Mouse (Mus musculus): Measurements from ENCODE around the gene AC109138.7. TPM values are rescaled to one million over a fixed set of nuclear protein-coding genes. Genes with fewer than 3 reads are reported as not detected.
A peak's percentile ranks its signal among the peaks of the same experiment; 100 is the strongest.

Gene AC109138.7
- total and polyA plus RNA-seq, 2 experiments from 2014 or later, result not detected

DNA sequence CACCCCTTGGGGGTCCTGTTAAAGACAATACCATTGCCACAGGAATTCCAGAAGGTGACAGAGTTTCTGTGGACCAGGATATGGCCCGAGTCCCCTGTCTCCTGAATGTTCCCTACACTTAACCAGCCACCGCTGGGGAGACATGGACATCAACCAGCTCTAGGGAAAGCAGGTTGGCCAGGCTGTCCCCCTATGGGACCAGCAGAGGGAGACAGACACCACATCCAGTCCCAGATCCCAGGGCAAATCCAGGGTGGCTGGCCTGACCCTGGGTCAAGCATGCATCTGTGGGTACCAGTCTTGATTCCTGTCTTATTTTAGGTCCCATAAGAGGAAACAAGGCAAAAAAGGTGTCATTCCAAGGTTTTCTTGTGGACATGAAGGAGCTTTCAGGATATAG lies 7.2 kb upstream of the AC109138.7 start:
- H3K9ac ChIP-seq (replicated peaks; ENCODE audit: low read length), result no peak overlapping the region
- DNase-seq (ENCODE audit: low spot score), result peak; percentile 77
- ATAC-seq, result peak; percentile 62; the same call in 1 of the 2 replicates
- no peak overlapping the region for H3K27ac ChIP-seq
- H3K36me3 ChIP-seq (ENCODE audit: insufficient read depth, low read length), result no peaks in the 10 kb centered on the region
- H3K4me1 ChIP-seq (ENCODE audit: insufficient read depth, low read length), result peaks cover 5% of the 10 kb centered on the region; the same call in 1 of the 2 replicates
- 4% methylated on average over 2 of the region's 2 CpGs for WGBS
- H3K4me3 ChIP-seq (ENCODE audit: low read length), result no peak overlapping the region
- TF ChIP-seq CTCF (IDR thresholded peaks at IDR 0.05; ENCODE audit: low read depth), result peak; percentile 96
- 0 out of 2 replicates have a peak, but pooled peaks cover 3% of the 10 kb centered on the region for H3K27me3 ChIP-seq (ENCODE audit: insufficient read depth, low read length)
- H3K9me3 ChIP-seq (ENCODE audit: low read length), result no peaks in the 10 kb centered on the region
- H3K4me2 ChIP-seq (ENCODE audit: low read depth, low read length), result no peak overlapping the region

DNA sequence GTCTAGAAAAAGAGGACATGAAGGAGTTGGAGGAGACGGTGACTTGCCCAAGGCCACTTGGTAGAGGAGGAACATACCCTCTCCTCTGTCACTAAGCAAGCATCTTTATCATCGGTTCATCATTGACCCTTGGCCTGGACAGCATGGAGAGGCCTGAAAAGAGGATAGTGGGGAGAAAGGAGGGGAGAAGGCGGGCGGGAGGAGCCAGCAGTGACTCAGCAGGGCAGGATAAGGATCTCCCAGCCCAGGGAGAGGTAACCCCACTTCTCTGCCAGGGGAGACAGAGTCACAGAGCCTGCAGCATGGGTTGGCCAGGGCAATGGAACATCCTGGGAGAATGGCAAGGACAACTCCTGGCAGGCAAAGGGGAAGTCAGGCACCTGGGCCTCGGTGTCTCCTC lies 5.6 kb upstream of the AC109138.7 start:
- WGBS, result 75% methylated on average over 5 of the region's 5 CpGs
- TF ChIP-seq CTCF (IDR thresholded peaks at IDR 0.05; ENCODE audit: low read depth), result no peak
- ATAC-seq, result no peak
- no peak for DNase-seq (ENCODE audit: low spot score)
- peaks cover 5% of the 10 kb centered on the region; the same call in 1 of the 2 replicates for H3K27me3 ChIP-seq (ENCODE audit: insufficient read depth, low read length)
- no peak overlapping the region for H3K9ac ChIP-seq (replicated peaks; ENCODE audit: low read length)
- no peaks in the 10 kb centered on the region for H3K9me3 ChIP-seq (ENCODE audit: low read length)
- H3K4me2 ChIP-seq (ENCODE audit: low read depth, low read length), result no peak overlapping the region
- no peaks in the 10 kb centered on the region for H3K36me3 ChIP-seq (ENCODE audit: insufficient read depth, low read length)
- H3K27ac ChIP-seq, result no peak overlapping the region
- no peak overlapping the region for H3K4me3 ChIP-seq (ENCODE audit: low read length)
- H3K4me1 ChIP-seq (ENCODE audit: insufficient read depth, low read length), result no peaks in the 10 kb centered on the region

DNA sequence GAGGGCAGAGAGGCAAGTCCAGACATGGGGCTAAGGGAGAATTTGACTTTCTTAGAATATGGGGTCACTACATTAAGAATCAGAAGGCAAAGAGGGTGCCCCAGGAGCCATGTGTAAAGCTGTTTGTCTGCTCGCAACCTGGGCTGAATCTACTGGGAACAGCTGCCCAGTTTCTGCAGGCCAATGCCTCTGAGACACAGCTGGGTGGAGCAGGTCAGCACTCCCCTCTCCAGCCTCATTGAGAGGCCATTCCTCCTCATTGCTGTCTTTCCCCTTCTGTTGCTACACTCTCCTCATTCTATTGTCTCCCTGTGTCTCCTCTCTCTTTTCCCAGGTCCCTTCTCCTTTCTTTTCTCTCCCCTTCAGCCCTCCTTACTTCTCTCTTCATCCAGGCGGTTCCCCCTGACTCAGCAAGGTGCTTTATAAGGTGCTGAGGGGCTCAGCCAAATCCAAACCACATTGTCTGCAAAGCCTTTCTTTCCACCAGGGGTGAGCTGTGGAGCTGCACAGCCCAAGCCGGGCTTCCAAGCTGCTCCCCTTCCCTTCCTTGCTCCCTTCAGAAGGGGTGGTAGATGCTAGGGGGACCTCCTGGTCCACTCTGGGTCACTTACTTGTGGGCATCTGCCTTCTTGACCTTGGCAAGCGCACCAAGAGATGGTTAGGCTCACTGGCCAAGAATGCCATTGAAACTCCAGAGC lies 2.1 kb upstream of the AC109138.7 start:
- 35% methylated on average over 4 of the region's 4 CpGs for WGBS
- H3K27me3 ChIP-seq (ENCODE audit: insufficient read depth, low read length), result peaks cover 12% of the 10 kb centered on the region
- no peak for ATAC-seq

DNA sequence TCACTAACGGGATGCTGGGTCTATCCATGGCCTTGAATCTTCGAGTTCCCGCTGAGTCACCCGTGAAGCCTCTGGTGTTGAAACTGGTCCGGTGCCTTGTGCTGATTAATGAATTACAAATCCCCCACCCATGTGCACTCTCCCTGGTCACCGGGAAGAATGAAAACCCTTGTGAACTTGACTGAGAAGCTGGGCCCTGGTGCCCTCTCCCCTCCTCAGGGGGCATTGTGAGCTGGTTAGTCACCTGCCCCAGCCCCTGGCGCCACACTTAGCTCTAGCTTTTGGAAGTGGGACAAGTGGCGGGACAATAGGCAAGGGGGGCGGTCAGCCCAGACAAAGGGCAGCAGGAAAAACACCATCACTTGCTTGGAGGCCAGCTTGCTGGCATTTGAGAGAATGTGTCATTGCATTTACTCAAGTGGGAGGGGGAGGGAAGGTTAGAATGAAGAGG lies 608 bp upstream of the AC109138.7 start:
- Histone ChIP-seq H3K36me3 (ENCODE audit: insufficient read depth, low read length) (no peaks in the 10 kb centered on the region), H3K4me2 (ENCODE audit: low read depth, low read length) (peak overlapping the region; percentile 87; the same call in 1 of the 2 replicates), H3K27me3 (ENCODE audit: insufficient read depth, low read length) (peaks cover 12% of the 10 kb centered on the region), H3K4me1 (ENCODE audit: insufficient read depth, low read length) (peaks cover 16% of the 10 kb centered on the region; the same call in 1 of the 2 replicates), H3K9ac (replicated peaks; ENCODE audit: low read length) (no peak overlapping the region), H3K27ac (no peak overlapping the region), H3K4me3 (ENCODE audit: low read length) (peak overlapping the region; percentile 52; the same call in 1 of the 2 replicates), H3K9me3 (ENCODE audit: low read length) (no peaks in the 10 kb centered on the region)
- 8% methylated on average over 9 of the region's 9 CpGs for WGBS
- TF ChIP-seq CTCF (IDR thresholded peaks at IDR 0.05; ENCODE audit: low read depth), result no peak
- DNase-seq (ENCODE audit: low spot score) (no peak), ATAC-seq (0 out of 2 replicates have a peak, but pooled peaks have one; percentile 22)

More for the DNA sequence above, 2.1 kb upstream of the AC109138.7 start:
- H3K4me2 ChIP-seq (ENCODE audit: low read depth, low read length), result no peak overlapping the region
- DNase-seq (ENCODE audit: low spot score), result no peak
- TF ChIP-seq CTCF (IDR thresholded peaks at IDR 0.05; ENCODE audit: low read depth), result no peak
- H3K36me3 ChIP-seq (ENCODE audit: insufficient read depth, low read length), result no peaks in the 10 kb centered on the region
- no peak overlapping the region for H3K4me3 ChIP-seq (ENCODE audit: low read length)
- peaks cover 16% of the 10 kb centered on the region; the same call in 1 of the 2 replicates for H3K4me1 ChIP-seq (ENCODE audit: insufficient read depth, low read length)
- H3K9ac ChIP-seq (replicated peaks; ENCODE audit: low read length), result no peak overlapping the region
- no peaks in the 10 kb centered on the region for H3K9me3 ChIP-seq (ENCODE audit: low read length)
- no peak overlapping the region for H3K27ac ChIP-seq

DNA sequence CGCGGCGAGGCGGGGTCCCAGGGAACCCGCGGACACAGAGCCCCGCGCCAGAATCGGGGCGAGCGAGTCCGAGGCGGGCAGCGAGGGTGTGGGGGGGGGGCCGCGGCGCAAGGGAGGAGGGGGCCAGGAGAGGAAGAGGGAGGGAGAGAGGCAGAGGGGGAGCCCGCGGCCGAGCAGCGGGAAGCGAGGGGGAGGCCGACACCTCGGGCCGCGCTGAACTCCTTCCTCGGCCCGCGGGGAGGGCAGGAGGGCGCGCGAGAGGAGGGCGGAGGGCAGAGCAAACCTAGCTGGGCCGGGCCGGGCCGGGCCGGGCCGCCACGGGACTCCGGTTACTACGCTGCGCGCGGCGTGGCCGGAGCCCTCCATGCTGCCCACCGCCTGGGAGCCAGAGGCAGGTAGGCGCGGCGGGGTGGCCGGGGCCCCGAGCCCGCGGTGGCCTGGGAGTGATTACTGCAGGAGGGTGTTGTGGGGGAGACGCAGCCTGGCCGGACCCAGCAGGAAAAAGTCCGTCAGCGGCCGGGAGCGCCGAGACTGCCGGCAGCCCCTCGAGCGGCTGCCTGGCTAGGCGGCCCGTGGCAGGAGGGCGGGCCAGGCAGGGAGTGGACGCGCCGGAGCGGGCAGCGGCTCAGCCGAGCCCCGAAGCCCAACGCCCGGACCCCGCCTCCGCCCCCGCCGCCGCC lies 754 bp downstream of the AC109138.7 start:
- TF ChIP-seq CTCF (IDR thresholded peaks at IDR 0.05; ENCODE audit: low read depth), result no peak
- peaks cover 12% of the 10 kb centered on the region for H3K27me3 ChIP-seq (ENCODE audit: insufficient read depth, low read length)
- peak; percentile 28 for ATAC-seq

DNA sequence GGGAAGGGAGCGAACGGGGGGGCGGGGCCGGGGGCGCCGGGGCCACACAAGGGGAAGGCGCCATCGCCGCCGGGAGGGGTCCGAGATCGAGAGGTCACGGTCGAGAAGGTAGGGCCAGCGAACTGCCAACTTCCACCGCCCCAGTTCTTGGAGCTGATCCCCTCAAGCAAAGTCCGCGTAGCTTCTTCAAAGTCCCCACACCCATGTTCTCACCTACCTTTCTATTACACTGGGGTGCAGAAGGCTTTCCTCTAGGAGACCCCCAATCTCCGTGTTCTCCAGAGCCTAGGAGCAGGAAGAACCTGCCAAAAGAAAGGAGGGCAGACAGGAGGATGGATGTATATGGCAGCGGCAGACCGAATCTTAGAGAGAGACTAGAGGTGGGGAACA lies 1.3 kb downstream of the AC109138.7 start:
- Histone ChIP-seq H3K9ac (replicated peaks; ENCODE audit: low read length) (peak overlapping the region; percentile 61; the same call in 1 of the 2 replicates), H3K9me3 (ENCODE audit: low read length) (no peaks in the 10 kb centered on the region), H3K4me3 (ENCODE audit: low read length) (peak overlapping the region; percentile 52), H3K27ac (no peak overlapping the region; the same call in 1 of the 2 replicates), H3K27me3 (ENCODE audit: insufficient read depth, low read length) (peaks cover 12% of the 10 kb centered on the region), H3K36me3 (ENCODE audit: insufficient read depth, low read length) (no peaks in the 10 kb centered on the region), H3K4me1 (ENCODE audit: insufficient read depth, low read length) (peaks cover 22% of the 10 kb centered on the region; the same call in 1 of the 2 replicates), H3K4me2 (ENCODE audit: low read depth, low read length) (peak overlapping the region; percentile 87)
- WGBS, result 6% methylated on average over 19 of the region's 21 CpGs
- no peak for ATAC-seq
- TF ChIP-seq CTCF (IDR thresholded peaks at IDR 0.05; ENCODE audit: low read depth), result no peak
- DNase-seq (ENCODE audit: low spot score), result no peak

More for the DNA sequence above, 754 bp downstream of the AC109138.7 start:
- no peak for DNase-seq (ENCODE audit: low spot score)
- Histone ChIP-seq H3K27ac (no peak overlapping the region; the same call in 1 of the 2 replicates), H3K4me1 (ENCODE audit: insufficient read depth, low read length) (peaks cover 17% of the 10 kb centered on the region; the same call in 1 of the 2 replicates), H3K36me3 (ENCODE audit: insufficient read depth, low read length) (no peaks in the 10 kb centered on the region), H3K9me3 (ENCODE audit: low read length) (no peaks in the 10 kb centered on the region), H3K4me2 (ENCODE audit: low read depth, low read length) (peak overlapping the region; percentile 87), H3K9ac (replicated peaks; ENCODE audit: low read length) (peak overlapping the region; percentile 61), H3K4me3 (ENCODE audit: low read length) (peak overlapping the region; percentile 52)
- under 1% methylated on average over 61 of the region's 81 CpGs for WGBS
